Mouse (Mus musculus) midbrain, embryonic 11.5 days (tissue): ENCODE results near the gene Pgk1. TPM values are rescaled to one million over a fixed set of nuclear protein-coding genes. Genes with fewer than 3 reads are reported as not detected.
"Not testable (repeated sequence)": the region's sequence is repeated elsewhere in the genome, so short reads cannot be mapped to it uniquely, and the experiment has no call there.

Experiments
- ATAC-seq: fragments of 200-750 bp; cut with Nextera tagmentation; 2 replicates; pipeline ENCODE4 v1.8.0; 2017; ENCODE audit warnings: moderate TSS enrichment, moderate library complexity; ENCODE audit not compliant: low FRiP score
- DNase-seq: peaks from one replicate; pipeline ENCODE4 v3.0.0; 2015; ENCODE audit warnings: low spot score; ENCODE audit errors: missing footprints
- H3K27ac ChIP-seq: fragments of 300-500 bp; sonication (generic); 2 replicates; pipeline ENCODE4 v1.5.1; 2014; ENCODE audit warnings: low read depth, low read length
- H3K27me3 ChIP-seq: fragments of 300-500 bp; sonication (generic); 2 replicates; pipeline ENCODE4 v1.6.1; 2014; ENCODE audit warnings: mild to moderate bottlenecking, low read length, moderate library complexity, mixed read lengths; ENCODE audit not compliant: control insufficient read depth, insufficient read depth
- H3K36me3 ChIP-seq: fragments of 300-500 bp; sonication (generic); 2 replicates; pipeline ENCODE4 v1.6.1; 2014; ENCODE audit warnings: mild to moderate bottlenecking, low read length, moderate library complexity, mixed read lengths; ENCODE audit not compliant: control insufficient read depth, insufficient read depth
- H3K4me1 ChIP-seq: fragments of 300-500 bp; sonication (generic); 2 replicates; pipeline ENCODE4 v1.6.1; 2014; ENCODE audit warnings: low read length; ENCODE audit not compliant: control insufficient read depth, insufficient read depth
- H3K4me2 ChIP-seq: fragments of 300-500 bp; sonication (generic); 2 replicates; pipeline ENCODE4 v1.6.1; 2014; ENCODE audit warnings: mild to moderate bottlenecking, moderate library complexity
- H3K4me3 ChIP-seq: fragments of 300-500 bp; sonication (generic); 2 replicates; pipeline ENCODE4 v1.5.1; 2014; ENCODE audit warnings: low read depth, low read length
- H3K9ac ChIP-seq: fragments of 300-500 bp; sonication (generic); 2 replicates; pipeline ENCODE4 v1.6.1; 2014; ENCODE audit warnings: low read length
- H3K9me3 ChIP-seq: fragments of 300-500 bp; sonication (generic); 2 replicates; pipeline ENCODE4 v1.6.1; 2016; ENCODE audit warnings: low read length; ENCODE audit not compliant: control insufficient read depth
- WGBS: fragments of 180-500 bp; shearing (Covaris S2); extraction: QIAGEN DNeasy Blood & Tissue Kit; methylation state at CpG from one replicate; pipeline ENCODE4 v1.1.7; 2014; 5-methylcytosine and 5-hydroxymethylcytosine counted together
- polyA plus RNA-seq: library from polyadenylated mRNA; unstranded; fragments of >200 nt; fragmentation: Nextera tagmentation; extraction: Ambion mirVana; gene quantifications from 2 replicates; pipeline ENCODE4 v1.2.1, GENCODE M21; 2014

The Pgk1 gene
- polyA plus RNA-seq, 1 experiment from 2014 or later, result 424 TPM

- not testable (repeated sequence) for DNase-seq, H3K4me1 ChIP-seq, H3K4me3 ChIP-seq, H3K9ac ChIP-seq, H3K36me3 ChIP-seq, ATAC-seq, H3K27ac ChIP-seq, H3K27me3 ChIP-seq, H3K4me2 ChIP-seq, H3K9me3 ChIP-seq
- whole genome bisulfite sequencing, result 75% methylated on average over 6 of the region's 6 CpGs
Observed at GRCm38 (mm10) chrX:106194361-106194760, 7.5 kb downstream of the Pgk1 start.

GRCm38 (mm10) chrX:106197308-106197707 is 10.4 kb downstream of the Pgk1 start:
- no peak overlapping the region for H3K27ac ChIP-seq
- peak; percentile 80 for DNase-seq
- WGBS, result 65% methylated on average over 5 of the region's 5 CpGs
- no peak overlapping the region for H3K9ac ChIP-seq
- H3K4me3 ChIP-seq, result no peak overlapping the region
- H3K27me3 ChIP-seq, result no peaks in the 10 kb centered on the region
- H3K9me3 ChIP-seq, result no peaks in the 10 kb centered on the region
- no peaks in the 10 kb centered on the region for H3K4me1 ChIP-seq
- no peaks in the 10 kb centered on the region for H3K36me3 ChIP-seq
- H3K4me2 ChIP-seq, result no peak overlapping the region
- ATAC-seq, result no peak

GRCm38 (mm10) chrX:106198904-106199303 is 12.0 kb downstream of the Pgk1 start:
- no peaks in the 10 kb centered on the region for H3K36me3 ChIP-seq
- no peaks in the 10 kb centered on the region for H3K4me1 ChIP-seq
- 83% methylated on average over 5 of the region's 5 CpGs for WGBS

GRCm38 (mm10) chrX:106209100-106209499 is 22.2 kb downstream of the Pgk1 start:
- no peaks in the 10 kb centered on the region for H3K4me1 ChIP-seq
- ATAC-seq (no peak), DNase-seq (no peak)
- WGBS, result 81% methylated on average over 2 of the region's 2 CpGs
- H3K27me3 ChIP-seq, result no peaks in the 10 kb centered on the region
- no peaks in the 10 kb centered on the region for H3K9me3 ChIP-seq
- no peaks in the 10 kb centered on the region for H3K36me3 ChIP-seq
- H3K9ac ChIP-seq, result no peak overlapping the region
- H3K27ac ChIP-seq, result no peak overlapping the region
- H3K4me2 ChIP-seq, result no peak overlapping the region
- no peak overlapping the region for H3K4me3 ChIP-seq

More at GRCm38 (mm10) chrX:106198904-106199303, 12.0 kb downstream of the Pgk1 start:
- H3K9ac ChIP-seq, result no peak overlapping the region
- no peak overlapping the region for H3K4me3 ChIP-seq
- DNase-seq (no peak), ATAC-seq (no peak)
- no peak overlapping the region for H3K27ac ChIP-seq
- no peak overlapping the region for H3K4me2 ChIP-seq
- no peaks in the 10 kb centered on the region for H3K9me3 ChIP-seq
- no peaks in the 10 kb centered on the region for H3K27me3 ChIP-seq

GRCm38 (mm10) chrX:106219171-106220032 is 32.5 kb downstream of the Pgk1 start:
- ATAC-seq, result peak; percentile 95
- no peaks in the 10 kb centered on the region for H3K27me3 ChIP-seq
- H3K9ac ChIP-seq, result peak overlapping the region; percentile 76
- peak overlapping the region; percentile 51 for H3K27ac ChIP-seq
- H3K4me1 ChIP-seq, result no peaks in the 10 kb centered on the region
- peaks cover 4% of the 10 kb centered on the region; the same call in 1 of the 2 replicates for H3K9me3 ChIP-seq
- H3K36me3 ChIP-seq, result no peaks in the 10 kb centered on the region
- peak overlapping the region; percentile 51 for H3K4me3 ChIP-seq
- peak; percentile 95 for DNase-seq
- H3K4me2 ChIP-seq, result peak overlapping the region; percentile 46
- WGBS, result 21% methylated on average over 57 of the region's 60 CpGs

- ATAC-seq (no peak), DNase-seq (no peak)
- Histone ChIP-seq H3K36me3 (no peaks in the 10 kb centered on the region), H3K4me2 (peak within 1 kb of the TSS; percentile 46; the same call in 1 of the 2 replicates), H3K9ac (no peak within 1 kb of the TSS; the same call in 1 of the 2 replicates), H3K27ac (no peak within 1 kb of the TSS), H3K4me3 (peak within 1 kb of the TSS; percentile 51), H3K27me3 (no peaks in the 10 kb centered on the region), H3K4me1 (no peaks in the 10 kb centered on the region), H3K9me3 (peaks cover 4% of the 10 kb centered on the region; the same call in 1 of the 2 replicates)
- WGBS, result 93% methylated on average over 25 of the region's 25 CpGs
Observed at GRCm38 (mm10) chrX:106221058-106221457, 34.2 kb downstream of the Pgk1 start, which contains the start of gene Taf9b. Taf9b (minus strand) TSS chrX:106221158.

Other genes with a start within 250 kb of the Pgk1 start
- gene Magt1, start 175.2 kb upstream of the Pgk1 start, polyA plus RNA-seq, result 44.9 and 45.9 TPM in 2 replicates
- 319 TPM in 2 replicates for gene Cox7b, start 171.4 kb upstream of the Pgk1 start, polyA plus RNA-seq
- 25.4 and 28.8 TPM in 2 replicates for gene Atp7a, start 159.8 kb upstream of the Pgk1 start, polyA plus RNA-seq
- gene Tlr13, start 43.9 kb upstream of the Pgk1 start, polyA plus RNA-seq, result 0.19 and 0.27 TPM in 2 replicates
- 15.7 and 18.8 TPM in 2 replicates for gene Taf9b, start 34.1 kb downstream of the Pgk1 start, polyA plus RNA-seq
- gene Fnd3c2, start 68.3 kb downstream of the Pgk1 start, polyA plus RNA-seq, result not detected in 2 replicates